Mouse (Mus musculus): Measurements from ENCODE around the gene Itpr2.

DNA sequence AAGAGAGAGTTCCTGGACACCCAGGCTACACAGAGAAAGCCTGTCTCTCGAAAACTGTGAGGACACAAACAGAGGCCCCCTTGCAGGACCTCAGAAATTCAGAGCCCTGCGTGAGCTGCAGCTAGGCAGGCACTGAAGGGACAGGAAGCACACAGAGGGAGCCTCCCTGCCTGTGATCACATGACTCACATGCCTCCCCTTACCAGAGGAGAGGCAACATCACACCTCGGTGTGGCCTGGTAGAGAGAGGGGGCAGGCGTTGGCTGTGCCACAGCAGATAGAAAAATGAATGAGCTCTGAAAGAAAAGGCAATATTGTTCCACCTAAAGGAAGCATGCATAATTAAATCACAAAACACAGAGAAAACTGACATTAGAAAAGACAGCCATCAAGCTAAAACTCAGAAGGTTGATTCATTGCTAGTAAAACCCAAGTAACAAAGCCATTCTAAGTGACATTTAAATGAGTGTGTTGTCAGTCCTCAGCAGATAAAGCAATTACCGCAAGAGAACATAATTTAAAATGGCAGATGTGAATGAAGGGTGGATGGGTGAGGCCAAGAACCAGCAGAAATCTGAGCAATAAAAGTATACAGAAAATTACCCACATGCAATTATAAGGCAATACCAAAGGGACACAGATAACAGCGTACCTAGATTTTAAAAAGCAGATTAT lies 114.8 kb downstream of the Itpr2 start:
- TF ChIP-seq CTCF (IDR thresholded peaks at IDR 0.05; ENCODE audit: control insufficient read depth, insufficient read depth, insufficient read length) (no peak), CEBPB (IDR thresholded peaks at IDR 0.05; ENCODE audit: low read depth) (no peak), USF1 (IDR thresholded peaks at IDR 0.05; ENCODE audit: low read depth) (no peak), MYOG (IDR thresholded peaks at IDR 0.05; ENCODE audit: control insufficient read depth, extremely low read depth, insufficient read length) (no peak), MAX (IDR thresholded peaks at IDR 0.05) (no peak), MYOD1 (IDR thresholded peaks at IDR 0.05; ENCODE audit: control insufficient read depth, insufficient read length, low read depth) (no peak)

Data from C2C12 (cell line).